In the genomic region with DNA sequence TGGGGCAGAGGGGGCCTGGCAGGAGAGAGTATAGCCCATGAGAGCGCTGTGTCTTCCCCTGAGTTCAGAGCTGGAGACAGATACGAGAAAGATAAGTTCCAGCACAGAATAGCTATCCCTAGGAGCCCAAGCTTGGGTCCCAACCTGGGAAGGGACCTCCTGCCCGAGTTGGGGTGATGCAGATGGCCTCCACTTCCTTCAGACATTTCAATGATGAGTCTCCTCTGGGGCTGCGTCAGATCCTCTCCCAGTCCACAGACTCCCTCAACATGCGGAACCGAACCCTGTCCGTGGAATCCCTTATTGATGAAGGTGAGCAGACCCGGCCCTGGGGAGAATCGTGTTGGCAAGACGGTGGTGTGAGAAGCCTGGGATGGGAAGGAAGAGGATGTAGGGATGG, we compare ENCODE assay signal across 28 mouse cellular contexts. TPM values are rescaled to one million over a fixed set of nuclear protein-coding genes. Genes with fewer than 3 reads are reported as not detected.
DNase-seq lines count a peak whose midpoint lies in the region; ATAC-seq and TF ChIP-seq lines count a peak whose summit lies in the region.
"Had no signal": no experiment of that assay in that cellular context is flagged by ENCODE, and none has a peak within 500 bp of the region (broad histone marks: within the 10 kb centered on the region; RNA-seq: fewer than 3 reads in every experiment).

No protein-coding gene starts in this region.

- intact Hi-C loops in gastrocnemius, adult 2 months (cut with DNase I), result loop anchor here (2.0 to 5.0 kb wide), 2 partner anchors 26 to 41 kb away; no protein-coding TSS in a partner anchor
- intact Hi-C loops in gastrocnemius, postnatal 14 days (cut with DNase I; ENCODE audit: low total_unique reads), result loop anchor here (2.0 kb wide), 1 partner anchor 24 kb away; no protein-coding TSS in a partner anchor
- intact Hi-C loops in heart, postnatal 25 days (cut with DNase I), result loop anchor here (2.0 kb wide), 1 partner anchor 26 kb away; no protein-coding TSS in a partner anchor
- intact Hi-C loops in left cerebral cortex, adult 2 months (cut with DNase I), result no loop called here

- WGBS in heart, embryonic 10.5 days, result 83% methylated on average over 10 of the region's 10 CpGs
- 80% methylated on average over 10 of the region's 10 CpGs for WGBS in heart, embryonic 13.5 days

- no peaks in the 10 kb centered on the region for H3K27me3 ChIP-seq in heart, embryonic 10.5 days (ENCODE audit: insufficient read depth, poor library complexity, severe bottlenecking)
- no peaks in the 10 kb centered on the region for H3K27me3 ChIP-seq in heart, embryonic 13.5 days (replicated peaks)
- H3K27me3 ChIP-seq: CH12.LX; embryonic facial prominence, embryonic 12.5 days; forebrain, embryonic 13.5 days; Patski had no signal

- DNase-seq in gastrocnemius, adult 2 months, result peak; percentile 12
- no peak for DNase-seq in gastrocnemius, postnatal 14 days
- no peak for DNase-seq in heart, embryonic 10.5 days (ENCODE audit: low spot score)
- no peak for DNase-seq in heart, adult 9 months (ENCODE audit: low spot score in 2 of 2)
- DNase-seq in heart, postnatal 25 days (ENCODE audit: low spot score), result no peak
- DNase-seq in left cerebral cortex, adult 2 months (ENCODE audit: extremely low spot score in 1 of 2, low spot score in 2 of 2), result no peak
- no peak for DNase-seq in left cerebral cortex, adult 18-20 months (ENCODE audit: low spot score in 2 of 2)
- DNase-seq: adrenal gland, adult 8-10 months; adrenal gland, postnatal 14 days; adrenal gland, postnatal 36 days; B cell, adult 2 months; cerebellum, adult 11-12 months; cerebellum, adult 2 months; cerebellum, adult 9-10 months; cerebellum, postnatal 10 days; cerebellum, postnatal 25 days had no signal

- H3K4me2 ChIP-seq in heart, embryonic 13.5 days, result no peak overlapping the region
- H3K4me2 ChIP-seq: embryonic facial prominence, embryonic 12.5 days; forebrain, embryonic 13.5 days had no signal

- H3K9me3 ChIP-seq in heart, embryonic 10.5 days, result no peaks in the 10 kb centered on the region
- H3K9me3 ChIP-seq in heart, embryonic 13.5 days, result no peaks in the 10 kb centered on the region
- H3K9me3 ChIP-seq: embryonic facial prominence, embryonic 10.5 days; embryonic facial prominence, embryonic 12.5 days; forebrain, embryonic 13.5 days; G1E had no signal

- H3K4me3 ChIP-seq in gastrocnemius, adult 2 months, result no peak overlapping the region
- H3K4me3 ChIP-seq in heart, embryonic 10.5 days, result no peak overlapping the region
- no peak overlapping the region for H3K4me3 ChIP-seq in heart, embryonic 13.5 days
- H3K4me3 ChIP-seq in left cerebral cortex, adult 2 months, result peak overlapping the region; percentile 11; the same call in 1 of the 2 replicates
- H3K4me3 ChIP-seq: embryonic facial prominence, embryonic 10.5 days; embryonic facial prominence, embryonic 12.5 days; forebrain, embryonic 13.5 days had no signal

- H3K4me1 ChIP-seq in heart, embryonic 10.5 days, result peaks cover 65% of the 10 kb centered on the region
- peaks cover 74% of the 10 kb centered on the region for H3K4me1 ChIP-seq in heart, embryonic 13.5 days
- H3K4me1 ChIP-seq: embryonic facial prominence, embryonic 12.5 days had no signal

- peaks cover 99% of the 10 kb centered on the region for H3K36me3 ChIP-seq in heart, embryonic 10.5 days
- H3K36me3 ChIP-seq in heart, embryonic 13.5 days, result peaks cover 94% of the 10 kb centered on the region

- H3K27ac ChIP-seq in gastrocnemius, adult 2 months, result 0 out of 2 replicates have a peak overlapping the region, but pooled peaks have one; percentile 72
- 0 out of 2 replicates have a peak overlapping the region, but pooled peaks have one; percentile 19 for H3K27ac ChIP-seq in heart, embryonic 10.5 days
- no peak overlapping the region for H3K27ac ChIP-seq in heart, embryonic 13.5 days (replicated peaks)
- 0 out of 2 replicates have a peak overlapping the region, but pooled peaks have one; percentile 21 for H3K27ac ChIP-seq in left cerebral cortex, adult 2 months
- H3K27ac ChIP-seq: embryonic facial prominence, embryonic 10.5 days; embryonic facial prominence, embryonic 12.5 days had no signal

- ATAC-seq in heart, embryonic 13.5 days (ENCODE audit: extremely low read depth, insufficient number of reproducible peaks, low FRiP score, low TSS enrichment), result no peak
- ATAC-seq: activated CD4-positive, CD25-positive, alpha-beta regulatory T cell, adult 4 months; CD4-positive, CD25-positive, alpha-beta regulatory T cell, adult 4 months; forebrain, embryonic 13.5 days; Patski had no signal

- no peak for TF ChIP-seq CTCF in gastrocnemius, adult 2 months (IDR thresholded peaks at IDR 0.05)
- TF ChIP-seq CTCF in left cerebral cortex, adult 2 months (IDR thresholded peaks at IDR 0.05), result no peak

- peak overlapping the region; percentile 1; the same call in 1 of the 2 replicates for H3K9ac ChIP-seq in heart, embryonic 13.5 days
- H3K9ac ChIP-seq: embryonic facial prominence, embryonic 12.5 days; forebrain, embryonic 13.5 days had no signal

RNA-seq across cellular contexts. Expression of a gene that starts 19.9 kb away (rescaled TPM):
- not detected for total RNA-seq in gastrocnemius, adult 2 months (2021)
- total RNA-seq in gastrocnemius, postnatal 14 days (2021), result not detected
- not detected in 2 replicates for polyA plus RNA-seq in heart, embryonic 10.5 days (2016; fragmentation: Nextera tagmentation; extraction: Ambion mirVana)
- not detected in 2 replicates for polyA plus RNA-seq in heart, embryonic 13.5 days (2015; fragmentation: Nextera tagmentation; extraction: Ambion mirVana)
- not detected for total RNA-seq in heart, postnatal 25 days (2021)
- total RNA-seq in left cerebral cortex, adult 2 months (2021), result not detected
- not detected for total RNA-seq in left cerebral cortex, adult 18-20 months (2021)
- total RNA-seq: adrenal gland, adult 18-20 months; adrenal gland, adult 8-10 months; adrenal gland, postnatal 14 days; adrenal gland, postnatal 36 days; CH12.LX; G1E had no signal
- polyA plus RNA-seq: activated CD4-positive, CD25-positive, alpha-beta regulatory T cell, adult 4 months; cerebellum, adult 2 months; cortical plate, adult 2 months; embryonic facial prominence, embryonic 10.5 days; embryonic facial prominence, embryonic 12.5 days; forebrain, embryonic 11.5 days; forebrain, embryonic 13.5 days; G1E; Patski had no signal

RNA-seq across cellular contexts. Expression of a gene that starts 27.3 kb away (rescaled TPM):
- total RNA-seq in gastrocnemius, adult 2 months (2021), result 10 to 100 TPM; 22.4 to 24.7 TPM
- 10 to 100 TPM; 42.5 to 48.1 TPM for total RNA-seq in gastrocnemius, postnatal 14 days (2021)
- polyA plus RNA-seq in heart, embryonic 10.5 days (2016; fragmentation: Nextera tagmentation; extraction: Ambion mirVana), result 82.5 and 108 TPM in 2 replicates
- polyA plus RNA-seq in heart, embryonic 13.5 days (2015; fragmentation: Nextera tagmentation; extraction: Ambion mirVana), result 73.1 and 73.4 TPM in 2 replicates
- 10 to 100 TPM; 42.6 to 51.8 TPM for total RNA-seq in heart, postnatal 25 days (2021)
- 100 to 1,000 TPM; 239 to 266 TPM for total RNA-seq in left cerebral cortex, adult 2 months (2021)
- total RNA-seq in left cerebral cortex, adult 18-20 months (2021), result 100 to 1,000 TPM; 219 to 239 TPM

RNA-seq across cellular contexts. Expression of a gene that starts 52.5 kb away (rescaled TPM):
- total RNA-seq in gastrocnemius, adult 2 months (2021), result 10 to 100 TPM; 24.0 TPM
- 10 to 100 TPM; 18.0 to 20.8 TPM for total RNA-seq in gastrocnemius, postnatal 14 days (2021)
- polyA plus RNA-seq in heart, embryonic 10.5 days (2016; fragmentation: Nextera tagmentation; extraction: Ambion mirVana), result 73.3 and 87.3 TPM in 2 replicates
- 54.8 and 61.4 TPM in 2 replicates for polyA plus RNA-seq in heart, embryonic 13.5 days (2015; fragmentation: Nextera tagmentation; extraction: Ambion mirVana)
- total RNA-seq in heart, postnatal 25 days (2021), result 10 to 100 TPM; 27.1 to 28.8 TPM
- 10 to 100 TPM; 55.3 to 59.3 TPM for total RNA-seq in left cerebral cortex, adult 2 months (2021)
- 10 to 100 TPM; 56.8 to 57.8 TPM for total RNA-seq in left cerebral cortex, adult 18-20 months (2021)

RNA-seq across cellular contexts. Expression of a gene that starts 57.4 kb away (rescaled TPM):
- 10 to 100 TPM; 41.1 to 54.8 TPM for total RNA-seq in gastrocnemius, adult 2 months (2021)
- total RNA-seq in gastrocnemius, postnatal 14 days (2021), result 10 to 100 TPM; 80.7 to 98.2 TPM
- polyA plus RNA-seq in heart, embryonic 10.5 days (2016; fragmentation: Nextera tagmentation; extraction: Ambion mirVana), result 184 and 207 TPM in 2 replicates
- polyA plus RNA-seq in heart, embryonic 13.5 days (2015; fragmentation: Nextera tagmentation; extraction: Ambion mirVana), result 173 and 202 TPM in 2 replicates
- 10 to 100 TPM; 80.7 to 93.3 TPM for total RNA-seq in heart, postnatal 25 days (2021)
- 10 to 100 TPM; 90.2 to 90.3 TPM for total RNA-seq in left cerebral cortex, adult 2 months (2021)
- total RNA-seq in left cerebral cortex, adult 18-20 months (2021), result 10 to 100 TPM; 87.6 to 89.5 TPM

Comparison
In these comparisons a context has a peak if more than half of its experiments do, and no peak if none do; other contexts are left out.
1. RNA of a gene that starts 27.3 kb away (total RNA-seq): 239 to 266 TPM in left cerebral cortex, adult 2 months and 219 to 239 TPM in left cerebral cortex, adult 18-20 months; 42.6 to 51.8 TPM in heart, postnatal 25 days, 42.5 to 48.1 TPM in gastrocnemius, postnatal 14 days and 22.4 to 24.7 TPM in gastrocnemius, adult 2 months; every median in the first group is over 4 times any median in the second.